In genomic region chr7:43409084-43409483, GRCm38 (mm10) we compare ENCODE assay signal across 26 mouse cellular contexts. TPM values are rescaled to one million over a fixed set of nuclear protein-coding genes. Genes with fewer than 3 reads are reported as not detected.
A peak's percentile ranks its signal among the peaks of the same experiment; 100 is the strongest.
DNase-seq lines count a peak whose midpoint lies in the region; ATAC-seq and TF ChIP-seq lines count a peak whose summit lies in the region.
"Had no signal": no experiment of that assay in that cellular context is flagged by ENCODE, and none has a peak within 500 bp of the region (broad histone marks: within the 10 kb centered on the region; RNA-seq: fewer than 3 reads in every experiment).

No protein-coding gene starts in this region.

- H3K4me3 ChIP-seq in liver, postnatal 0 days (ENCODE audit: low read depth, low read length): peak overlapping the region; percentile 24; the same call in 1 of the 2 replicates
- peak overlapping the region; percentile 12; the same call in 1 of the 2 replicates for H3K4me3 ChIP-seq in embryonic fibroblast, embryonic 13.5 days (ENCODE audit: insufficient read depth, low read length)
- H3K4me3 ChIP-seq in intestine, postnatal 0 days (ENCODE audit: low read depth, low read length): no peak overlapping the region
- H3K4me3 ChIP-seq: forebrain, embryonic 15.5 days; heart, embryonic 13.5 days; hindbrain, embryonic 12.5 days; hindbrain, embryonic 15.5 days had no signal

- 74% methylated on average over 3 of the region's 3 CpGs for WGBS in liver, postnatal 0 days (ENCODE audit: insufficient replicate concordance)
- 69% methylated on average over 3 of the region's 3 CpGs for WGBS in intestine, postnatal 0 days

- H3K9ac ChIP-seq in liver, postnatal 0 days (replicated peaks): no peak overlapping the region
- no peak overlapping the region for H3K9ac ChIP-seq in intestine, postnatal 0 days (ENCODE audit: low read depth, low read length)
- H3K9ac ChIP-seq: forebrain, embryonic 15.5 days; heart, embryonic 13.5 days; hindbrain, embryonic 12.5 days; hindbrain, embryonic 15.5 days had no signal

- TF ChIP-seq POLR2A in embryonic fibroblast, embryonic 13.5 days (IDR thresholded peaks at IDR 0.05; ENCODE audit: low read depth, low read length): 0 out of 2 replicates have a peak, but pooled peaks have one; percentile 33

- no peaks in the 10 kb centered on the region for H3K27me3 ChIP-seq in liver, postnatal 0 days (ENCODE audit: insufficient read depth, low read length)
- no peaks in the 10 kb centered on the region for H3K27me3 ChIP-seq in intestine, postnatal 0 days (replicated peaks; ENCODE audit: control insufficient read depth, insufficient read depth, low read length)
- H3K27me3 ChIP-seq: forebrain, embryonic 15.5 days; heart, embryonic 13.5 days; hindbrain, embryonic 12.5 days; hindbrain, embryonic 15.5 days had no signal

- no peak for TF ChIP-seq CTCF in liver, postnatal 0 days (IDR thresholded peaks at IDR 0.05; ENCODE audit: low read depth)
- TF ChIP-seq CTCF in embryonic fibroblast, embryonic 13.5 days (IDR thresholded peaks at IDR 0.05; ENCODE audit: borderline replicate concordance, insufficient read depth, low read length): no peak
- TF ChIP-seq CTCF in intestine, postnatal 0 days (IDR thresholded peaks at IDR 0.05; ENCODE audit: low read depth): no peak

- no peaks in the 10 kb centered on the region for H3K9me3 ChIP-seq in liver, postnatal 0 days (ENCODE audit: low read length)
- H3K9me3 ChIP-seq in intestine, postnatal 0 days (ENCODE audit: control insufficient read depth): no peaks in the 10 kb centered on the region
- H3K9me3 ChIP-seq: forebrain, embryonic 15.5 days; heart, embryonic 13.5 days; hindbrain, embryonic 12.5 days; hindbrain, embryonic 15.5 days had no signal

- peak overlapping the region; percentile 47 for H3K4me2 ChIP-seq in liver, postnatal 0 days (ENCODE audit: low read depth, low read length)
- H3K4me2 ChIP-seq in intestine, postnatal 0 days (replicated peaks; ENCODE audit: low read depth): no peak overlapping the region
- H3K4me2 ChIP-seq: forebrain, embryonic 15.5 days; heart, embryonic 13.5 days; hindbrain, embryonic 12.5 days; hindbrain, embryonic 15.5 days had no signal

- ATAC-seq in liver, postnatal 0 days: no peak
- ATAC-seq in intestine, postnatal 0 days: no peak
- ATAC-seq: forebrain, embryonic 15.5 days had no signal

- 0 out of 2 replicates have a peak overlapping the region, but pooled peaks have one; percentile 55 for H3K27ac ChIP-seq in liver, postnatal 0 days (ENCODE audit: low read depth)
- peak overlapping the region; percentile 70 for H3K27ac ChIP-seq in embryonic fibroblast, embryonic 13.5 days (ENCODE audit: insufficient read depth, low read length)
- no peak overlapping the region for H3K27ac ChIP-seq in intestine, postnatal 0 days (ENCODE audit: low read depth, low read length)
- H3K27ac ChIP-seq: forebrain, embryonic 15.5 days; heart, embryonic 13.5 days; hindbrain, embryonic 12.5 days; hindbrain, embryonic 15.5 days had no signal

- TF ChIP-seq EP300 in liver, postnatal 0 days (IDR thresholded peaks at IDR 0.05; ENCODE audit: low read depth): no peak

- no peak for DNase-seq in liver, postnatal 0 days
- DNase-seq in liver: no peak
- DNase-seq in 3T3-L1 (ENCODE audit: low read depth, low spot score): peak; percentile 79
- DNase-seq in NIH3T3 (ENCODE audit: low read depth): peak; percentile 69
- DNase-seq in B cell, adult 2 months: no peak
- no peak for DNase-seq in adipocyte (ENCODE audit: low spot score)
- DNase-seq: adrenal gland, adult 8-10 months; adrenal gland, postnatal 25 days; cerebellum, adult 18-20 months; cerebellum, adult 9-10 months; cerebellum, postnatal 14 days; gastrocnemius, postnatal 25 days; heart, adult 18-20 months; heart, postnatal 14 days; kidney, adult 11 months had no signal

- no peaks in the 10 kb centered on the region for H3K36me3 ChIP-seq in liver, postnatal 0 days (replicated peaks; ENCODE audit: insufficient read depth, low read length)
- H3K36me3 ChIP-seq in intestine, postnatal 0 days (ENCODE audit: control insufficient read depth, insufficient read depth): no peaks in the 10 kb centered on the region
- H3K36me3 ChIP-seq: forebrain, embryonic 15.5 days; heart, embryonic 13.5 days; hindbrain, embryonic 12.5 days; hindbrain, embryonic 15.5 days had no signal

- H3K4me1 ChIP-seq in liver, postnatal 0 days (ENCODE audit: insufficient read depth): no peaks in the 10 kb centered on the region
- 0 out of 2 replicates have a peak, but pooled peaks cover 7% of the 10 kb centered on the region for H3K4me1 ChIP-seq in embryonic fibroblast, embryonic 13.5 days (ENCODE audit: control insufficient read depth, insufficient read depth, low read length)
- H3K4me1 ChIP-seq in intestine, postnatal 0 days (replicated peaks; ENCODE audit: control insufficient read depth, insufficient read depth, low read length): no peaks in the 10 kb centered on the region
- H3K4me1 ChIP-seq: forebrain, embryonic 15.5 days; heart, embryonic 13.5 days; hindbrain, embryonic 12.5 days; hindbrain, embryonic 15.5 days had no signal

RNA-seq across cellular contexts. Expression of gene Siglecg, which starts 1.1 kb away (rescaled TPM):
- 2.9 and 3.5 TPM in 2 replicates for polyA plus RNA-seq in liver, postnatal 0 days (2015; fragmentation: Nextera tagmentation; extraction: Ambion mirVana)
- polyA plus RNA-seq in embryonic fibroblast, embryonic 13.5 days (2011; ENCODE audit: insufficient read length, low read depth, missing spikeins): 12.5 and 30.9 TPM in 2 replicates
- 0.07 and 0.08 TPM in 2 replicates for polyA plus RNA-seq in intestine, postnatal 0 days (2015; fragmentation: Nextera tagmentation; extraction: Ambion mirVana)
- polyA plus RNA-seq: forebrain, embryonic 15.5 days; hindbrain, embryonic 12.5 days; hindbrain, embryonic 15.5 days had no signal

RNA-seq across cellular contexts. Expression of gene Lim2, which starts 18.4 kb away (rescaled TPM):
- not detected in 2 replicates for polyA plus RNA-seq in liver, postnatal 0 days (2015; fragmentation: Nextera tagmentation; extraction: Ambion mirVana)
- not detected in 2 replicates for polyA plus RNA-seq in embryonic fibroblast, embryonic 13.5 days (2011; ENCODE audit: insufficient read length, low read depth, missing spikeins)
- polyA plus RNA-seq in intestine, postnatal 0 days (2015; fragmentation: Nextera tagmentation; extraction: Ambion mirVana): 0.52 and 0.92 TPM in 2 replicates
- polyA plus RNA-seq: embryonic facial prominence, embryonic 14.5 days; forebrain, embryonic 11.5 days; forebrain, embryonic 15.5 days; heart, embryonic 13.5 days; heart, embryonic 16.5 days; hindbrain, embryonic 12.5 days; hindbrain, embryonic 15.5 days had no signal

RNA-seq across cellular contexts. Expression of gene Nkg7, which starts 27.8 kb away (rescaled TPM):
- polyA plus RNA-seq in liver, postnatal 0 days (2015; fragmentation: Nextera tagmentation; extraction: Ambion mirVana): 12.6 and 16.2 TPM in 2 replicates
- polyA plus RNA-seq in embryonic fibroblast, embryonic 13.5 days (2011; ENCODE audit: insufficient read length, low read depth, missing spikeins): not detected in 2 replicates
- 1.6 and 2.7 TPM in 2 replicates for polyA plus RNA-seq in intestine, postnatal 0 days (2015; fragmentation: Nextera tagmentation; extraction: Ambion mirVana)
- polyA plus RNA-seq: forebrain, embryonic 11.5 days; forebrain, embryonic 15.5 days; hindbrain, embryonic 12.5 days; hindbrain, embryonic 15.5 days had no signal

RNA-seq across cellular contexts. Expression of gene Cldnd2, which starts 31.5 kb away (rescaled TPM):
- polyA plus RNA-seq in liver, postnatal 0 days (2015; fragmentation: Nextera tagmentation; extraction: Ambion mirVana): 0.22 TPM in 1 of 2 replicates, not detected in the other
- polyA plus RNA-seq in embryonic fibroblast, embryonic 13.5 days (2011; ENCODE audit: insufficient read length, low read depth, missing spikeins): not detected in 2 replicates
- not detected in 2 replicates for polyA plus RNA-seq in intestine, postnatal 0 days (2015; fragmentation: Nextera tagmentation; extraction: Ambion mirVana)
- polyA plus RNA-seq: embryonic facial prominence, embryonic 11.5 days; embryonic facial prominence, embryonic 14.5 days; forebrain, embryonic 11.5 days; forebrain, embryonic 15.5 days; heart, embryonic 13.5 days; heart, embryonic 16.5 days; hindbrain, embryonic 12.5 days; hindbrain, embryonic 15.5 days; intestine, embryonic 14.5 days had no signal

RNA-seq across cellular contexts. Expression of gene Etfb, which starts 34.8 kb away (rescaled TPM):
- 759 and 760 TPM in 2 replicates for polyA plus RNA-seq in liver, postnatal 0 days (2015; fragmentation: Nextera tagmentation; extraction: Ambion mirVana)
- polyA plus RNA-seq in embryonic fibroblast, embryonic 13.5 days (2011; ENCODE audit: insufficient read length, low read depth, missing spikeins): 104 and 143 TPM in 2 replicates
- 813 and 825 TPM in 2 replicates for polyA plus RNA-seq in intestine, postnatal 0 days (2015; fragmentation: Nextera tagmentation; extraction: Ambion mirVana)

Comparison
In these comparisons a context has a peak if more than half of its experiments do, and no peak if none do; other contexts are left out.
1. DNase-seq: peak in 3T3-L1 (single experiment) and NIH3T3 (single experiment); none in liver, postnatal 0 days (single experiment), liver (single experiment), B cell, adult 2 months (0 of 2) and adipocyte (single experiment).